Mouse (Mus musculus) neural tube, embryonic 15.5 days (tissue): ENCODE measurements around the gene Trim29. TPM values are rescaled to one million over a fixed set of nuclear protein-coding genes. Genes with fewer than 3 reads are reported as not detected.

Source experiments
- ATAC-seq: fragments of 200-750 bp; cut with Nextera tagmentation; 2 replicates; pipeline ENCODE4 v1.8.0; 2017; ENCODE audit warnings: mild to moderate bottlenecking, moderate TSS enrichment, moderate library complexity; ENCODE audit not compliant: low FRiP score
- H3K27ac ChIP-seq: fragments of 300-500 bp; sonication (generic); replicated peaks from 2 replicates; pipeline ENCODE4 v1.5.1; 2015; ENCODE audit warnings: mild to moderate bottlenecking, inconsistent platforms
- H3K27me3 ChIP-seq: fragments of 300-500 bp; sonication (generic); replicated peaks from 2 replicates; pipeline ENCODE4 v1.6.1; 2015; ENCODE audit warnings: inconsistent platforms
- H3K36me3 ChIP-seq: fragments of 300-500 bp; sonication (generic); 2 replicates; pipeline ENCODE4 v1.6.1; 2015; ENCODE audit warnings: inconsistent platforms
- H3K4me1 ChIP-seq: fragments of 300-500 bp; sonication (generic); 2 replicates; pipeline ENCODE4 v1.6.1; 2015; ENCODE audit warnings: inconsistent platforms
- H3K4me2 ChIP-seq: fragments of 300-500 bp; sonication (generic); 2 replicates; pipeline ENCODE4 v1.6.1; 2015; ENCODE audit warnings: inconsistent platforms, mild to moderate bottlenecking, moderate library complexity
- H3K4me3 ChIP-seq: fragments of 300-500 bp; sonication (generic); replicated peaks from 2 replicates; pipeline ENCODE4 v1.5.1; 2015; ENCODE audit warnings: mild to moderate bottlenecking, inconsistent platforms
- H3K9ac ChIP-seq: fragments of 300-500 bp; sonication (generic); replicated peaks from 2 replicates; pipeline ENCODE4 v1.6.1; 2015; ENCODE audit warnings: mild to moderate bottlenecking, inconsistent platforms
- H3K9me3 ChIP-seq: fragments of 300-500 bp; sonication (generic); replicated peaks from 2 replicates; pipeline ENCODE4 v1.6.1; 2016; ENCODE audit warnings: inconsistent platforms
- WGBS: fragments of 180-500 bp; shearing (Covaris S2); methylation state at CpG from one replicate; pipeline ENCODE4 v1.1.7; 2015; ENCODE audit warnings: mixed read lengths; 5-methylcytosine and 5-hydroxymethylcytosine counted together
- polyA plus RNA-seq: library from polyadenylated mRNA; unstranded; fragments of >200 nt; fragmentation: Nextera tagmentation; extraction: Ambion mirVana; gene quantifications from 2 replicates; pipeline ENCODE4 v1.2.1, GENCODE M21; 2015

Gene Trim29
- polyA plus RNA-seq, 1 experiment from 2014 or later: 0.18 TPM

DNA sequence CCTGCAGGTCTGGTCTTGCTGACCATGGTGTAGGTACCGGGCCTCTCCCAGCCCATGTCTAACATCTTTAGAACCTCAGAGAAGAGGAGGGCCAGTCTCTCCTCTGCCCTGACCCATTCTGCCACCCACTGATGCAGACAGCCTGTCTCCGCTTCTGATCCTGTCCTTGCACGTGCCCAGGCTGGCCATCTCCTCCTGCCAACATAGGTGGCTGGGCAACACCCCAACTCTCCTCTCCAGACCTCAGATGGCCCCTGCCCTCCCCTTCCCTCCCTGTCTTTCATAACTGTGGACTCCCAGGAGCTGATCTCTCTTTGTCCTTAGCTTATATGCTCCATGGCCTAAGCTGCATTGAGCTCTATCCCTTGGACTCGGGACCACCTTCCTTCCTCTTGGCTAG lies 5.8 kb downstream of the Trim29 start:
- Histone ChIP-seq H3K4me3 (no peak overlapping the region), H3K9ac (no peak overlapping the region), H3K36me3 (no peaks in the 10 kb centered on the region), H3K27ac (no peak overlapping the region), H3K27me3 (no peaks in the 10 kb centered on the region), H3K4me1 (no peaks in the 10 kb centered on the region), H3K4me2 (no peak overlapping the region), H3K9me3 (no peaks in the 10 kb centered on the region)
- no peak for ATAC-seq
- WGBS: 94% methylated on average over 4 of the region's 4 CpGs

DNA sequence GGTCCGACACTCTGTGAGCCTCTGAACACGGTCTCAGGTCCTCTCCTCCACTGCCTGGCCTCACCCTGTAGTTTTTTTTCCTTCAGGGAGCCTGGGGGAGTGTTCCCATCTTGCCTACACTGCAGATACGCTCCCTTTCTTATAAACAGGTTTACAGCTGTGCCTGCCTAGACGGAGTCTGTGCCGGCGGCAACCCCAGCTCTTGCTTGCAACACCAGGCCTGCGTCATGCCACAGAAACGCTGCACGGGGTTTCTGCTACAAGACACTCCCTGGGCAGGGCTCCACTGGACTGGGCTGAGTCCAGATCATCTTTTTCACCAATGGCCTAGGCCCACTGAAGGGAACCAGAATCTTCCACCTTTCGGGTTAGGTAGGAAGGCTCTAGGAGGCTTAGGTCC lies 8.0 kb downstream of the Trim29 start:
- Histone ChIP-seq H3K27ac (no peak overlapping the region), H3K27me3 (no peaks in the 10 kb centered on the region), H3K36me3 (no peaks in the 10 kb centered on the region), H3K9me3 (no peaks in the 10 kb centered on the region), H3K4me2 (no peak overlapping the region), H3K4me1 (no peaks in the 10 kb centered on the region), H3K4me3 (no peak overlapping the region), H3K9ac (no peak overlapping the region)
- no peak for ATAC-seq
- 87% methylated on average over 10 of the region's 10 CpGs for WGBS

GRCm38 (mm10) chr9:43321951-43322350 lies 11.3 kb downstream of the Trim29 start:
- no peaks in the 10 kb centered on the region for H3K4me1 ChIP-seq

DNA sequence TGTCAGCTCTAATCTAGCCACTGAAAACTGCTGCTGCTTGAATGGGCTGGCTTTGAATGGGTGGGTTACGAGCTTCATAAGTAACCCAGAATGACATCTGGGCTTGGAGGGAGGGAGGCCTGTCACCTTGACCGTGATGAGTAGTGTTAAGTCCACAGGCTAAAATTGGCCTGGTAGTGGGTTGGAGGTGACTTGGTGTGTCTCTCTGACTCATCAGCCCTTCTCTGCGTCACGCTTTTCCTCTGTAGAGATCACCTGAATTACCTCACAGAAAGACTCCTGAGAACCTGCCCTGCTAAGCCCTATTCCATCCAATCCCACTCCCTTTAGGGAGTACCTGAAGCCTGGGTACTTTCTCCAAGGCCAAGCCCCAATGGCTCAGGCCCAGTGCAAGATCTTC lies 12.0 kb downstream of the Trim29 start:
- no peaks in the 10 kb centered on the region for H3K36me3 ChIP-seq
- no peak overlapping the region for H3K4me3 ChIP-seq
- no peaks in the 10 kb centered on the region for H3K9me3 ChIP-seq
- 90% methylated on average over 4 of the region's 4 CpGs for WGBS
- no peak overlapping the region for H3K27ac ChIP-seq
- ATAC-seq: no peak
- H3K9ac ChIP-seq: no peak overlapping the region
- H3K4me1 ChIP-seq: peaks cover 7% of the 10 kb centered on the region; the same call in 1 of the 2 replicates
- H3K4me2 ChIP-seq: no peak overlapping the region
- H3K27me3 ChIP-seq: no peaks in the 10 kb centered on the region

More at GRCm38 (mm10) chr9:43321951-43322350, 11.3 kb downstream of the Trim29 start:
- Histone ChIP-seq H3K9me3 (no peaks in the 10 kb centered on the region), H3K27me3 (no peaks in the 10 kb centered on the region), H3K27ac (no peak overlapping the region), H3K4me2 (no peak overlapping the region), H3K36me3 (no peaks in the 10 kb centered on the region), H3K9ac (no peak overlapping the region), H3K4me3 (no peak overlapping the region)
- 73% methylated on average over 6 of the region's 6 CpGs for WGBS
- ATAC-seq: no peak

DNA sequence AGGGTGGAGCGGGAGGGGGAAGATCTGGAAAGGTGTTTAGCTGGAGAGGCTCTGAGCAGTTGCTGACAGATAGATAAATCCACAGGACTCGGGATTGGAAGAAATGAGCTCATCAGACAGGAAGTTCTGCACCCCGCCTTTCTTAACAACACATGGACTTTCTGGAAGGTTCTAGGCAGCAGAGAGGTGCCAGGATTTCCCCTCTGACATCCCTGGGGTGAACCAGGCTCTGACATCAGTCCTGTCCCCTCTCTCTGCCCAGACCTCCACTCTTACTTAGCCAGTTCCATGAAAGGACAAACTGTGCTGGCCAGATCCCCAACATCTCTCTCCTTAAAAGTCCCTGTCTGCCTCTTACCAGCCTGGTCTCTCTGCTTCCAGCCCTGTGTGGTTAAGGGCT lies 14.8 kb downstream of the Trim29 start:
- Histone ChIP-seq H3K36me3 (no peaks in the 10 kb centered on the region), H3K9ac (no peak overlapping the region), H3K27ac (no peak overlapping the region), H3K4me2 (no peak overlapping the region), H3K9me3 (no peaks in the 10 kb centered on the region), H3K4me1 (peaks cover 7% of the 10 kb centered on the region; the same call in 1 of the 2 replicates), H3K27me3 (0 out of 2 replicates have a peak, but pooled peaks cover 3% of the 10 kb centered on the region), H3K4me3 (no peak overlapping the region)
- WGBS: 90% methylated on average over 3 of the region's 3 CpGs
- no peak for ATAC-seq

DNA sequence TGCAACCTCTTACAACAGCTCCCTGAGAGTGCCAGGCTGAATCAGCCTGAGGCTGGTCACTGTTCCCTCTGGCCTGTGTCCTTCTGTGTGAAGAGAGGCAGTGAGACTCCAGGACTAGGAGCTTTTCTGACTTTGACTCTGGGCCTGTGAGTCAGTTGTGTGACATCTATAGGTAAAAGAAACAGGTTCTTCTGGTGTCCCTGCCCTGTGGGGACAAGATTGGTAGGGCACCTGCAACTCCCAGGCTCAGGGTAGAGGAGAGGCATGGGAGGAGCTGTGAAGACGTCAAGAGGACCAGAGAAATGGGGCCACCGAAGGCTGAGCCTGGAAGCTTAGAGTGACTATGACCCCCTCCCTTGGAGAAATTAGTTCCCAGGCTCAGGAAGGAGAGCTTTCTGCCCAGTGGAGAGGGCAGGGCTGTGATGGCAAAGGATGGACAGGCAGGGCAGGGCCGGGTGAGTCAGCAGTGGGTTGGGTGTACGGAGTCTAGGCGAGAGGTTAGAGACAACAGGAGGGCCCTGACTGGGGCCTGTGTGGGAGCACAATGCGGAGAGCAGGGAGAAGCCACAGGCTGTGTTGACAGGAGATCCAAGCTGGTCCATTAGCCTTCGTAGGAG lies 15.5 kb downstream of the Trim29 start:
- Histone ChIP-seq H3K27me3 (0 out of 2 replicates have a peak, but pooled peaks cover 3% of the 10 kb centered on the region), H3K4me1 (peaks cover 8% of the 10 kb centered on the region; the same call in 1 of the 2 replicates), H3K9ac (no peak overlapping the region), H3K9me3 (no peaks in the 10 kb centered on the region), H3K4me3 (no peak overlapping the region), H3K36me3 (no peaks in the 10 kb centered on the region), H3K4me2 (no peak overlapping the region), H3K27ac (no peak overlapping the region)
- no peak for ATAC-seq
- 81% methylated on average over 7 of the region's 7 CpGs for WGBS

GRCm38 (mm10) chr9:43327182-43328129 lies 16.8 kb downstream of the Trim29 start:
- Histone ChIP-seq H3K27me3 (0 out of 2 replicates have a peak, but pooled peaks cover 8% of the 10 kb centered on the region), H3K4me1 (peaks cover 14% of the 10 kb centered on the region; the same call in 1 of the 2 replicates), H3K9me3 (no peaks in the 10 kb centered on the region), H3K36me3 (no peaks in the 10 kb centered on the region), H3K4me2 (no peak overlapping the region), H3K4me3 (no peak overlapping the region), H3K9ac (no peak overlapping the region), H3K27ac (no peak overlapping the region)
- WGBS: 41% methylated on average over 21 of the region's 21 CpGs
- no peak for ATAC-seq

DNA sequence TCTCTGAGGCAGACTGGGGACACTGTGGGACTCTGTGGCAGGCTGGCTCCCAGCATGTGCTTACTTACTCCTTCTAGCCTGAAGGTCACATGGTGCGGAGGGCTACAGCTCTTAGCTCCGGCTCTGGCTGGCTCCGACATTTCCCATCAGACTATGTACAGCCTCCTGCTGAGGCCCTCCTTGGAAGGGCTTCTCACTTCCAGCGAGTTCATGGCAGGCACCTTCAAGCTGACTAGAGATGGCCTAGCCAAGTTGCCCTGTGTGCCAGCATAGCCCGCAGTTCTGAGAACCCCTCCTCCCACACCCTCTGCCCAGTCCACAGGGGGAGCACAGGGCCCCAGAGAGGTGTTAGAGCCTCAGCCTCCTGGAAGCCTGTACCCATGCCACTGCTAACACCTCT lies 19.8 kb downstream of the Trim29 start:
- no peak overlapping the region for H3K4me2 ChIP-seq
- 0 out of 2 replicates have a peak, but pooled peaks cover 10% of the 10 kb centered on the region for H3K27me3 ChIP-seq
- no peak for ATAC-seq
- no peak overlapping the region for H3K4me3 ChIP-seq
- H3K36me3 ChIP-seq: no peaks in the 10 kb centered on the region
- WGBS: 51% methylated on average over 5 of the region's 5 CpGs
- no peak overlapping the region for H3K9ac ChIP-seq
- H3K9me3 ChIP-seq: no peaks in the 10 kb centered on the region
- no peak overlapping the region for H3K27ac ChIP-seq
- H3K4me1 ChIP-seq: peaks cover 14% of the 10 kb centered on the region; the same call in 1 of the 2 replicates

- Histone ChIP-seq H3K4me2 (no peak overlapping the region), H3K9ac (no peak overlapping the region), H3K9me3 (no peaks in the 10 kb centered on the region), H3K36me3 (no peaks in the 10 kb centered on the region), H3K27ac (0 out of 2 replicates have a peak overlapping the region, but pooled peaks have one; percentile 18), H3K27me3 (0 out of 2 replicates have a peak, but pooled peaks cover 10% of the 10 kb centered on the region), H3K4me3 (no peak overlapping the region), H3K4me1 (peaks cover 14% of the 10 kb centered on the region; the same call in 1 of the 2 replicates)
- peak; percentile 29; the same call in 1 of the 2 replicates for ATAC-seq
- WGBS: 73% methylated on average over 8 of the region's 8 CpGs
These were observed 21.1 kb downstream of the Trim29 start for GRCm38 (mm10) chr9:43331476-43332471.

DNA sequence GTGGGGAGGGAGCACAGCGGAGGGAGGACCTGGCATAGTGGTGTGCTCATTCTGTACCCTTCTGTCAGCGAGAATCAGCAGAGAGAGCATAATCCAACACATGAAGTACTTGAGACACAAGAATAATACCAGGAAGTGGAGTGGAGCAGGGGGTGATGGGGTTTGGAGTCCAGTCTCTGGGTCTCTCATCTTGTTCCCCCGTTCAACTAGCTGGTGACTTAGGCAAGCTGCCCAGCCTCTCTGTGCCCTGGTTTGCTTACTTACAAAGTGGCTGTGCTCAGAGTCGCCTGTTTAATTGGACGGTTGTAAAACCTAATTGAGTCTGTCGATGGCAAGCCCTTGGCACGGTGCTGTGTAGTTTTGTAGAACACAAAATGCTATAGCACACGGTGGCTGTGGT lies 23.8 kb downstream of the Trim29 start:
- Histone ChIP-seq H3K9me3 (no peaks in the 10 kb centered on the region), H3K36me3 (no peaks in the 10 kb centered on the region), H3K4me2 (no peak overlapping the region), H3K4me1 (0 out of 2 replicates have a peak, but pooled peaks cover 7% of the 10 kb centered on the region), H3K9ac (no peak overlapping the region), H3K27ac (no peak overlapping the region), H3K27me3 (peaks cover 10% of the 10 kb centered on the region; the same call in 1 of the 2 replicates), H3K4me3 (no peak overlapping the region)
- ATAC-seq: no peak
- WGBS: 36% methylated on average over 8 of the region's 8 CpGs

- H3K9me3 ChIP-seq: no peaks in the 10 kb centered on the region
- H3K4me1 ChIP-seq: peaks cover 8% of the 10 kb centered on the region
- ATAC-seq: no peak
- no peak overlapping the region for H3K4me2 ChIP-seq
- H3K27me3 ChIP-seq: peaks cover 2% of the 10 kb centered on the region; the same call in 1 of the 2 replicates
- H3K9ac ChIP-seq: no peak overlapping the region
- no peaks in the 10 kb centered on the region for H3K36me3 ChIP-seq
- H3K27ac ChIP-seq: no peak overlapping the region
- 54% methylated on average over 4 of the region's 4 CpGs for WGBS
- H3K4me3 ChIP-seq: no peak overlapping the region
These were observed 27.0 kb downstream of the Trim29 start for GRCm38 (mm10) chr9:43337636-43338035.
